Mouse (Mus musculus): ENCODE results near the gene Lrrk2.

The Lrrk2 gene

DNA sequence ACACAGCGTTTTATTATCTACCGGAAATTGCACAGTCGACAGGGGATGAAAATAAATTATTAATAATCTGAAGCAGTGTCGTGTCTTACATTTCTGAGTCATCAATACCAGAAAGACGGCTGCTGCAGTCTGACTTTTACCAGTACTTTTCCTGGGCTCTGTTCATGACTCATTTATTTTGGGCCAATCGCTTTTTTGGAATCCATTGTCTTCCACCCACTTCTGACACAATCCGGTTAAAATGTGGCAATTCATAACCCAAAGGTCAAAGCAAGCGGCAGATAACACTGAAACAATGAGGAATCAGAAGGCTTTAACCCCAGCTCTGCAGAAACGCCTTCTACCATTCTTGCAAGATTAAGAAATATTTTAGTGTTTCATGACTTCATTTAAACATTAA lies 17.7 kb downstream of the Lrrk2 start:
- no peak for DNase-seq

GRCm38 (mm10) chr15:91693051-91693450 lies 20.1 kb downstream of the Lrrk2 start:
- no peak for DNase-seq

- no peak for DNase-seq
These were observed 20.9 kb downstream of the Lrrk2 start for GRCm38 (mm10) chr15:91693856-91694255.

DNA sequence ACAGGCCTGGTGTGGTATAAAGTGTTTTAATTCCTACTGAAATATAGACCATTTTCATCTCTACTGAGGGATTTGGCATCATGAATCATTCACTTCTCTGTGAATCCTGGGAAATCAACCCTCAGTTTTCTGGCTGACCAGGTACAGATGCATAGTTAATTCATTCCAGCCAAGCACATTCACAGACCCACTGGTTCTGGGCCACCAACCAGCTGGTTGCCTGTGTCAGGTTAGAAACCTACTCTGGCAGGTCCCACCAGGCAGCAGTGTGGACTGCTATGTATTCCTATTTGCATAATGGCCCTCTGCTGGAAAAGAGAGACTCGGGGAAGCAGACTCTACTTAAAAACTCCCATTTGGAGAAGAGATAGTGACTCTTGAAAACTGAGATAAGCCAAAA lies 27.9 kb downstream of the Lrrk2 start:
- DNase-seq: peak; percentile 51

GRCm38 (mm10) chr15:91702991-91703715 lies 30.2 kb downstream of the Lrrk2 start:
- peak; percentile 59 for DNase-seq

GRCm38 (mm10) chr15:91704091-91704490 lies 31.1 kb downstream of the Lrrk2 start:
- peak; percentile 40 for DNase-seq

- DNase-seq: no peak
These were observed 36.5 kb downstream of the Lrrk2 start for GRCm38 (mm10) chr15:91709207-91710130.

DNA sequence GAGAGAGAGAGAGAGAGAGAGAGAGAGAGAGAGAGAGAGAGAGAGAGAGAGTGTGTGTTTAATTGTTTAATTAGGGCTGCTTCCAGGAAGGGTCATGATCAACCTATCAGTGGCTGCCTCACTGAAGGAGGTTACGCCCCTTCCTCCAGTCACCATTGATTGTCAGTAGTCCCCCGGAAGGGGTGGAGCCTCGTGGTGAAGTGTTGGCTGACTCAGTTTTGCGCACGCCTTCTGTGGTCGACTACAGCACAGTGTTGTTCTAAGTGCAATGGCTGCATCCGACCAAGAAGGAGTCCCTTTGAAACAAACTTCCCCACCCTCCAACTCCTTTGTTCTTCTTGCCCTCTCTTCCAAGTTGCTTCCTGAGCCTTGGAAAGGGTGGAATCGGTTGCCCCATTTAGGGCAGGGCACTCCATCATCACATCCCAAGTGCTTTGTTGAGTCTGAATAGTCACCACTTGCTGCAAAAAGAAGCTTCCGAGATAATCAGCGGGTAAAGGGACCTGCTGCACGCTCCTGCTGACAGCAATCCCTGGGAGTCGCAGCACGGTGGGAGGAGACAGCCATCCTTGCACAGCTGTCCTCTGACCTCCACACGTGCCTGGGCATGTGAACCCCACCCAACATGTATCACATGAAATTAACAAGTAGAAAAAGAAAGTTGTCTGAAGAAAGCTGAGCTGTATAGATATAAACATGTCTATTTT lies 62.4 kb downstream of the Lrrk2 start:
- no peak for DNase-seq

DNA sequence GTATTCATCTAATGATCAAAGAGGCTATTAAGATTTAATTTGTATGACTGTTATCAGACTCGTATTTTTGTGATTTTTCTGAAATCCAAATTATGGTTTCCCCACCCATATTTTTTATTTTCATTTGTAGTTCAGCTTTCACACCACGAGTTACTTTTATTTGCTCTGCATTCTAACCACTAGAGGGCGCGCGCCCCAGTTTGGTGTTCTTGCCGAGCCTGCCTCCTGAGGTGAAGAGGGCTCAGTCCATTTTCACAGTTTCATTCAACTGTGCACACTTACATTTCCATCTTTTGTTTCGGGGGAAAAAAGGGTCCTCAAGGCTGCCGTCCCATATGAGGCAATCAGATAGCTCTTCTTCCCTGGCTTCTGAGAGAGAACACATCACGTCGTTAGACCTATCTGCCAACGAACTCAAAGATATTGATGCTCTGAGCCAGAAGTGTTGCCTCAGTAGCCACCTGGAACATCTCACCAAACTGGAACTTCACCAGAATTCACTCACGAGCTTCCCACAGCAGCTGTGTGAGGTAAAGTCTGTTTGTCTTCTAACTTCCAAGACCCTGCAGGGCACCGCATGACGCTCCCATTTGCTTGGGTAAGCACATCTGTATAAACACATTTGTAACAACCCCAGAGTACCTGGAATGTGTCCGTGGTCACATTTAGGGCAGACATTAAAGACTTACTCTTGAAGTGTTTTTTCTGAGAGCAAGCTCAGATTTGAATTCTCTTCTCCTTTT lies 64.0 kb downstream of the Lrrk2 start:
- peak; percentile 48 for DNase-seq

GRCm38 (mm10) chr15:91738808-91739207 lies 65.8 kb downstream of the Lrrk2 start:
- no peak for DNase-seq

GRCm38 (mm10) chr15:91745501-91745900 lies 72.5 kb downstream of the Lrrk2 start:
- no peak for DNase-seq

- DNase-seq: peak; percentile 13
These were observed 79.1 kb downstream of the Lrrk2 start for GRCm38 (mm10) chr15:91752111-91752510.

DNA sequence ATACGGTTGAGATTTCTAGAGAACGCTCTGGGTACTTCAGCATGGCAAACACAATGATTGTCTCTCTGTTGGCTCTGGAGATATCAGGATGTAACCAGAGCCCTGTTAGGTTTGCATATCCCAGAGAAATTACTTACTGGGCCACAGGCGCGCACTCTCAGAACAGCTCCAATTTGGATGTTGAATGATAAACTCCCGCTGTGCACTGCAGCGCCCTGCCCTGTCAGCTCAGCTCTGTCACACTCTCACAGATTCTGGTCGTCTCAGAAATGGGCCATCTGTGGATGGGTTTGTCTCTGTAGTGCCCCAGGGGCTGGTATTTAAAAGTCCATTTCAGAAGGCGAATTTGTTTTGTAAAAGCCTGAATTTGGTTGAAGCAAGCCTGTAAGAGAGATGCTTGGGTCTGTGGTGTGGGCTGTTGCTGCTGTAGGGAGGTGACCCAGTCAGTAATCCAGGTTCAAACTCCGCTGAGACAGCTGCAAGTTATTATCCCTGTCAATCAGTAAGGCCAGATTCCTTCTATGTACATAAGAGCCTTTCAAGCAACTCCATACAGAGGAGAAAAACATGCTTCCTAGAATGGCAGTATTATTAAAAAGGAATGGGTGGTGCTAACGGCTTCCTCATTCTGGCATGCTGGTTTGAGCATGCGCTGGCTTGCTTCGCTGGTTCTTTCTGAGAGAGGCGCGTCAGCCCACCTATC lies 80.6 kb downstream of the Lrrk2 start:
- no peak for DNase-seq

GRCm38 (mm10) chr15:91754546-91754945 lies 81.6 kb downstream of the Lrrk2 start:
- DNase-seq: peak; percentile 52

DNA sequence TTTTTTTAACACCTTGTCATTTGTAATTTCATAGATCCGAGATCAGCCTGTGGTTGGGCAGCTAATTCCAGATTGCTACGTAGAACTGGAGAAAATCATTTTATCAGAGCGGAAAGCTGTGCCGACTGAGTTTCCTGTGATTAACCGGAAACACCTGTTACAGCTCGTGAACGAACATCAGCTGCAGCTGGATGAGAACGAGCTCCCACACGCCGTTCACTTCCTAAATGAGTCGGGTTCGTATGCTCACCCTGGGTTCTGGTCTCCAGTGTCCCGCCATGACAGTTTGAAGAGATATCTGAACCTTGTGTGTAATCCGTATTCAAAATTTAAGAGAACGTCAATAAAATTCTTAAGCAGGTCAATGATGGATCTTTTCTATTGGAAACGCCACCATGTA lies 82.8 kb downstream of the Lrrk2 start:
- no peak for DNase-seq

DNA sequence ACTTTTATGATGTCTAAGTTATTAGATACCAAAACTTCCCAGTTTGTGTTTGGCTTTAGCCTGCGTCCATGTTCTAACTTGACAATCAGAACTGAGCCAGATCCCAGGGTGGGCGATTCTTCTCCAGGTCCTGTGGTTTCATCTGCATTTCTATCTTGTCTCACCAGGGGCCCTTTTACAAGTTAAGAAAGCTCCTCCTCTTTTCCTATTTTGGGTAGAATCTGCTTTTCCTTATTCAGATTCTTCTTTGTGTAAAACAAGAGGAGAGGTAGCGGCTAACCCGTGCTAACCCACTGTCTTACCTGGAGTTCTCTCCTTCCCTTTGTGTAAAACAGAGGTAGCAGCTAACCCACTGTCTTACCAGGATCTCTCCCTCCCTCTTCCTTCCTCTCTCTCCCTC lies 99.1 kb downstream of the Lrrk2 start:
- no peak for DNase-seq

GRCm38 (mm10) chr15:91779166-91779565 lies 106.2 kb downstream of the Lrrk2 start:
- DNase-seq: no peak

GRCm38 (mm10) chr15:91781172-91781571 lies 108.2 kb downstream of the Lrrk2 start:
- DNase-seq: peak; percentile 37

GRCm38 (mm10) chr15:91788338-91788737 lies 115.4 kb downstream of the Lrrk2 start:
- DNase-seq: no peak

DNA sequence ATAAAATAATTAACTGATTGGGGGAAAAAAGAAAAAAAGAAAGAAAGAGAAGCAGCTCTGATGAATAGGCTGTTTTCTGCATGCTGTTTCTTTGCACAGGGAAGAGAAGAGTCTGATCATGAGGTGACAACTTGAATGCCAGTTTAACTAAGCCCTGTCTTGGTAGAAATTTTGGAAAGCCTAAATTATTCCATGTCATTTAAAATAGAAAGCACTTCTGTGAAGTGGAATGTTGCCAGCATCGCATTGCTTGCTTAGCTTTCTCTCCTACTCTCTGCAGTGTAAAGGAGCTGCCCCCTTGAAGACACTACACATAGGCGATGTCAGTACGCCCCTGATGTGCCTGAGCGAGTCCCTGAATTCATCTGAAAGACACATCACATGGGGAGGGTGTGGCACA lies 133.5 kb downstream of the Lrrk2 start:
- DNase-seq: no peak

DNA sequence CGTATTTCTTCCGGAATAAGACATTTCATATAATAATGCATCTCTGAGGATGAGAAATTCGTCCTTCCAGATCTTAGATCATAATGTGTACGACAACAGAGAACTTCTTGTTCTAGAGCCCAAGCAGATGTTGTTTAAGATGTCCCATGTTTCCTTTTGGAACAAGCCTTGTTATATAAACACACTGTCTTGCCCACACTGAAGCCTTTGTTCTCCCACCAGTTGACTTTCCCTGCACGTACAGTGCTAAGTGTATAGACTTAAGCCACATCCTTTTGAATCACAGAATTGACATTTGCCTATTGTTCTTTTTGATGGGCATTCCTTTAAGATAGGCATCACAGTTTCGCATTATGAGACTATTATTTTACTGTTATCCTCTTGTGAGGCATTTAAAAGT lies 162.3 kb downstream of the Lrrk2 start:
- DNase-seq: no peak

GRCm38 (mm10) chr15:91837965-91838364 lies 165.0 kb downstream of the Lrrk2 start, which contains the start of gene Smgc:
TSS of gene Smgc (plus strand) at chr15:91838265.
- no peak for DNase-seq

Measured in kidney, postnatal 14 days (tissue).